Mouse (Mus musculus): ENCODE data around the gene Lysmd2. TPM values are rescaled to one million over a fixed set of nuclear protein-coding genes. Genes with fewer than 3 reads are reported as not detected.
"Not testable (repeated sequence)": the region's sequence is repeated elsewhere in the genome, so short reads cannot be mapped to it uniquely, and the experiment has no call there.

The Lysmd2 gene
- total RNA-seq, 2 experiments from 2014 or later = 1.6 to 3.1 TPM

GRCm38 (mm10) chr9:75624983-75625555, 472 bp upstream of the Lysmd2 start:
- peak; percentile 16; the same call in 1 of the 2 replicates for ATAC-seq (replicated peaks; ENCODE audit: poor library complexity)

- no peak; the same call in 1 of the 2 replicates for ATAC-seq (replicated peaks; ENCODE audit: poor library complexity)
Measured at GRCm38 (mm10) chr9:75626308-75626604, 715 bp downstream of the Lysmd2 start.

- no peak for ATAC-seq (replicated peaks; ENCODE audit: poor library complexity)
Measured at GRCm38 (mm10) chr9:75630823-75631454, 5.4 kb downstream of the Lysmd2 start.

GRCm38 (mm10) chr9:75632111-75632510, 6.6 kb downstream of the Lysmd2 start:
- no peak for ATAC-seq (replicated peaks; ENCODE audit: poor library complexity)

- peak; percentile 86 for ATAC-seq (replicated peaks; ENCODE audit: poor library complexity)
Measured at GRCm38 (mm10) chr9:75632902-75633301, 7.4 kb downstream of the Lysmd2 start.

- ATAC-seq (replicated peaks; ENCODE audit: poor library complexity) = no peak
Measured at GRCm38 (mm10) chr9:75633603-75634002, 8.1 kb downstream of the Lysmd2 start.

GRCm38 (mm10) chr9:75634226-75634625, 8.7 kb downstream of the Lysmd2 start:
- ATAC-seq (replicated peaks; ENCODE audit: poor library complexity) = no peak

GRCm38 (mm10) chr9:75645405-75645804, 19.9 kb downstream of the Lysmd2 start:
- ATAC-seq (replicated peaks; ENCODE audit: poor library complexity) = no peak

GRCm38 (mm10) chr9:75653981-75654911, 28.7 kb downstream of the Lysmd2 start:
- ATAC-seq (replicated peaks; ENCODE audit: poor library complexity) = no peak

GRCm38 (mm10) chr9:75656456-75656855, 30.9 kb downstream of the Lysmd2 start:
- ATAC-seq (replicated peaks; ENCODE audit: poor library complexity) = not testable (repeated sequence)

- no peak for ATAC-seq (replicated peaks; ENCODE audit: poor library complexity)
Measured at GRCm38 (mm10) chr9:75660917-75661316, 35.4 kb downstream of the Lysmd2 start.

- ATAC-seq (replicated peaks; ENCODE audit: poor library complexity) = no peak
Measured at GRCm38 (mm10) chr9:75665364-75665763, 39.8 kb downstream of the Lysmd2 start.

- no peak for ATAC-seq (replicated peaks; ENCODE audit: poor library complexity)
Measured at GRCm38 (mm10) chr9:75666612-75667011, 41.1 kb downstream of the Lysmd2 start.

- no peak for ATAC-seq (replicated peaks; ENCODE audit: poor library complexity)
Measured at GRCm38 (mm10) chr9:75672769-75673168, 47.2 kb downstream of the Lysmd2 start.

GRCm38 (mm10) chr9:75676226-75676625, 50.7 kb downstream of the Lysmd2 start:
- no peak for ATAC-seq (replicated peaks; ENCODE audit: poor library complexity)

GRCm38 (mm10) chr9:75678341-75678740, 52.8 kb downstream of the Lysmd2 start:
- ATAC-seq (replicated peaks; ENCODE audit: poor library complexity) = no peak

GRCm38 (mm10) chr9:75679629-75680028, 54.1 kb downstream of the Lysmd2 start:
- ATAC-seq (replicated peaks; ENCODE audit: poor library complexity) = no peak

- no peak for ATAC-seq (replicated peaks; ENCODE audit: poor library complexity)
Measured at GRCm38 (mm10) chr9:75680606-75681005, 55.1 kb downstream of the Lysmd2 start.

GRCm38 (mm10) chr9:75683426-75684191, 58.1 kb downstream of the Lysmd2 start, which contains the start of gene Scg3:
Gene Scg3 (minus strand): TSS chr9:75684056.
- peak; percentile 75 for ATAC-seq (replicated peaks; ENCODE audit: poor library complexity)

GRCm38 (mm10) chr9:75684292-75684691, 58.8 kb downstream of the Lysmd2 start:
- ATAC-seq (replicated peaks; ENCODE audit: poor library complexity) = no peak

GRCm38 (mm10) chr9:75684772-75685171, 59.2 kb downstream of the Lysmd2 start:
- ATAC-seq (replicated peaks; ENCODE audit: poor library complexity) = no peak

Measured in megakaryocyte progenitor cell, adult 5-6 weeks (primary cell).